Mouse (Mus musculus) ES-Bruce4 (cell line): Measurements from ENCODE around the gene Stim1.
"Not testable (repeated sequence)": the region's sequence is repeated elsewhere in the genome, so short reads cannot be mapped to it uniquely, and the experiment has no call there.

Experiments
- CTCF ChIP-seq: IDR thresholded peaks from one replicate; pipeline ENCODE4 v1.8.1; 2011; ENCODE audit warnings: low read depth, low read length
- EP300 ChIP-seq: IDR thresholded peaks from 2 replicates; pipeline ENCODE4 v1.6.1; 2011; ENCODE audit warnings: low read depth, low read length; ENCODE audit not compliant: insufficient read depth
- POLR2A ChIP-seq: IDR thresholded peaks from one replicate; pipeline ENCODE4 v1.8.1; 2011; ENCODE audit warnings: low read length; ENCODE audit not compliant: insufficient read depth

- TF ChIP-seq CTCF, POLR2A, EP300: not testable (repeated sequence)
Observed at GRCm38 (mm10) chr7:102484766-102485165, 217.2 kb downstream of the Stim1 start.
